32 mouse cellular contexts compared by ENCODE assay signal in the genomic region with DNA sequence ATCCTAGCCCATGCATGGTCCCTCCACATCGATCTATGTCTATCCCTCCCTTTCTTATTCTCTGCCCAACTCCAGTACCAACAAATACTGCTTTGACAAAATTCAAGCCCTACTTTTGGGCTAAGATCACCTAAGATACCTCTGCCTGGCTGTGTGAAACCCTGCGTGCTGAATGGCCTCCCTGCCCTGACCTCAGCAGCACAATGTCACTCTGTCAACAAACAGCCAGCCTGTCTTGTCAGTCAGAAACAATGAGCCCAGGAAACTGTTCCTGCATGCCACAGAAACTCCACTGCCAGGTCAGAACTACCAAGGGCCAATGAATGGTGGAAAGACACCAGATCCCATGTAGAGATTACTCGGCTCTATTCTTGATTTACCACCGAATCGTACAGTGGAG. TPM values are rescaled to one million over a fixed set of nuclear protein-coding genes. Genes with fewer than 3 reads are reported as not detected.
DNase-seq lines count a peak whose midpoint lies in the region; ATAC-seq and TF ChIP-seq lines count a peak whose summit lies in the region.
"Had no signal": no experiment of that assay in that cellular context is flagged by ENCODE, and none has a peak within 500 bp of the region (broad histone marks: within the 10 kb centered on the region; RNA-seq: fewer than 3 reads in every experiment).

No protein-coding gene starts in this region.

- H3K4me2 ChIP-seq in forebrain, postnatal 0 days (ENCODE audit: low read depth) = no peak overlapping the region
- peak overlapping the region; percentile 45; the same call in 1 of the 2 replicates for H3K4me2 ChIP-seq in heart, embryonic 13.5 days
- no peak overlapping the region for H3K4me2 ChIP-seq in midbrain, embryonic 11.5 days
- no peak overlapping the region for H3K4me2 ChIP-seq in midbrain, embryonic 13.5 days (replicated peaks)
- H3K4me2 ChIP-seq: embryonic facial prominence, embryonic 12.5 days; forebrain, embryonic 15.5 days; hindbrain, embryonic 14.5 days; neural tube, embryonic 12.5 days had no signal

- no peaks in the 10 kb centered on the region for H3K27me3 ChIP-seq in forebrain, embryonic 10.5 days (ENCODE audit: poor library complexity, severe bottlenecking)
- no peaks in the 10 kb centered on the region for H3K27me3 ChIP-seq in forebrain, postnatal 0 days (ENCODE audit: insufficient read depth, low read length)
- no peaks in the 10 kb centered on the region for H3K27me3 ChIP-seq in heart, embryonic 13.5 days (replicated peaks)
- no peaks in the 10 kb centered on the region for H3K27me3 ChIP-seq in midbrain, embryonic 11.5 days (ENCODE audit: control insufficient read depth, insufficient read depth, low read length)
- no peaks in the 10 kb centered on the region for H3K27me3 ChIP-seq in midbrain, embryonic 13.5 days
- H3K27me3 ChIP-seq: embryonic facial prominence, embryonic 12.5 days; forebrain, embryonic 15.5 days; liver, embryonic 12.5 days; neural tube, embryonic 12.5 days; Patski had no signal

- WGBS in forebrain, embryonic 10.5 days = 45% methylated on average over 5 of the region's 5 CpGs
- 51% methylated on average over 5 of the region's 5 CpGs for WGBS in forebrain, postnatal 0 days
- WGBS in heart, embryonic 13.5 days = 43% methylated on average over 5 of the region's 5 CpGs
- 30% methylated on average over 5 of the region's 5 CpGs for WGBS in midbrain, embryonic 11.5 days
- 37% methylated on average over 5 of the region's 5 CpGs for WGBS in midbrain, embryonic 13.5 days

- peaks cover 23% of the 10 kb centered on the region for H3K4me1 ChIP-seq in forebrain, embryonic 10.5 days
- H3K4me1 ChIP-seq in forebrain, postnatal 0 days (ENCODE audit: insufficient read depth) = no peaks in the 10 kb centered on the region
- peaks cover 15% of the 10 kb centered on the region for H3K4me1 ChIP-seq in heart, embryonic 13.5 days
- H3K4me1 ChIP-seq in midbrain, embryonic 11.5 days (ENCODE audit: control insufficient read depth, insufficient read depth, low read length) = peaks cover 19% of the 10 kb centered on the region
- peaks cover 17% of the 10 kb centered on the region for H3K4me1 ChIP-seq in midbrain, embryonic 13.5 days (replicated peaks)
- H3K4me1 ChIP-seq: forebrain, embryonic 15.5 days had no signal

- no peak for TF ChIP-seq CTCF in forebrain, postnatal 0 days (IDR thresholded peaks at IDR 0.05; ENCODE audit: low read depth)

- H3K9me3 ChIP-seq in forebrain, embryonic 10.5 days = no peaks in the 10 kb centered on the region
- no peaks in the 10 kb centered on the region for H3K9me3 ChIP-seq in forebrain, postnatal 0 days (ENCODE audit: low read length)
- H3K9me3 ChIP-seq in heart, embryonic 13.5 days = no peaks in the 10 kb centered on the region
- no peaks in the 10 kb centered on the region for H3K9me3 ChIP-seq in midbrain, embryonic 11.5 days (ENCODE audit: control insufficient read depth, low read length)
- no peaks in the 10 kb centered on the region for H3K9me3 ChIP-seq in midbrain, embryonic 13.5 days
- H3K9me3 ChIP-seq: embryonic facial prominence, embryonic 12.5 days; forebrain, embryonic 15.5 days; liver, embryonic 12.5 days; neural tube, embryonic 12.5 days had no signal

- H3K9ac ChIP-seq in forebrain, postnatal 0 days = no peak overlapping the region
- no peak overlapping the region for H3K9ac ChIP-seq in heart, embryonic 13.5 days
- H3K9ac ChIP-seq in midbrain, embryonic 11.5 days (ENCODE audit: low read length) = no peak overlapping the region
- H3K9ac ChIP-seq in midbrain, embryonic 13.5 days (replicated peaks) = no peak overlapping the region
- H3K9ac ChIP-seq: embryonic facial prominence, embryonic 12.5 days; forebrain, embryonic 15.5 days; hindbrain, embryonic 14.5 days; liver, embryonic 12.5 days; neural tube, embryonic 12.5 days had no signal

- peaks cover 25% of the 10 kb centered on the region for H3K36me3 ChIP-seq in forebrain, embryonic 10.5 days (replicated peaks)
- H3K36me3 ChIP-seq in forebrain, postnatal 0 days (ENCODE audit: insufficient read depth) = no peaks in the 10 kb centered on the region
- H3K36me3 ChIP-seq in heart, embryonic 13.5 days = no peaks in the 10 kb centered on the region
- peaks cover 3% of the 10 kb centered on the region; the same call in 1 of the 2 replicates for H3K36me3 ChIP-seq in midbrain, embryonic 11.5 days (ENCODE audit: control insufficient read depth, insufficient read depth, low read length)
- peaks cover 5% of the 10 kb centered on the region; the same call in 1 of the 2 replicates for H3K36me3 ChIP-seq in midbrain, embryonic 13.5 days
- H3K36me3 ChIP-seq: embryonic facial prominence, embryonic 12.5 days; forebrain, embryonic 15.5 days; liver, embryonic 12.5 days; neural tube, embryonic 12.5 days had no signal

- H3K4me3 ChIP-seq in forebrain, embryonic 10.5 days = no peak overlapping the region
- no peak overlapping the region for H3K4me3 ChIP-seq in forebrain, postnatal 0 days (ENCODE audit: low read depth, low read length)
- no peak overlapping the region for H3K4me3 ChIP-seq in heart, embryonic 13.5 days
- H3K4me3 ChIP-seq in midbrain, embryonic 11.5 days (ENCODE audit: low read depth, low read length) = no peak overlapping the region
- no peak overlapping the region for H3K4me3 ChIP-seq in midbrain, embryonic 13.5 days (replicated peaks)
- H3K4me3 ChIP-seq: embryonic facial prominence, embryonic 12.5 days; forebrain, embryonic 15.5 days; liver, embryonic 12.5 days; myocyte; neural tube, embryonic 12.5 days had no signal

- peak overlapping the region; percentile 70 for H3K27ac ChIP-seq in forebrain, embryonic 10.5 days
- no peak overlapping the region for H3K27ac ChIP-seq in forebrain, postnatal 0 days (ENCODE audit: low read depth, low read length)
- no peak overlapping the region; the same call in 1 of the 2 replicates for H3K27ac ChIP-seq in heart, embryonic 13.5 days (replicated peaks)
- H3K27ac ChIP-seq in midbrain, embryonic 11.5 days (ENCODE audit: low read depth, low read length) = no peak overlapping the region
- no peak overlapping the region for H3K27ac ChIP-seq in midbrain, embryonic 13.5 days
- H3K27ac ChIP-seq: embryonic facial prominence, embryonic 12.5 days; forebrain, embryonic 15.5 days; hindbrain, embryonic 14.5 days; liver, embryonic 12.5 days; macrophage; neural tube, embryonic 12.5 days had no signal

- no peak for DNase-seq in forebrain, embryonic 10.5 days (ENCODE audit: extremely low spot score, low spot score)
- no peak for DNase-seq in forebrain, postnatal 0 days
- no peak for DNase-seq in heart, postnatal 4 days
- peak; percentile 88 for DNase-seq in midbrain, embryonic 11.5 days (ENCODE audit: low spot score, missing footprints)
- DNase-seq in frontal cortex, postnatal 25 days (ENCODE audit: low spot score in 2 of 2) = no peak
- DNase-seq: adrenal gland, postnatal 14 days; cerebellum, adult 11 months; cerebellum, adult 9-10 months; cerebellum, postnatal 36 days; gastrocnemius, postnatal 10 days; kidney, adult 9 months; kidney, postnatal 10 days; layer of hippocampus, postnatal 36 days; left cerebral cortex, postnatal 4 days; lung, adult 2 months; lung, postnatal 10 days; thymus, adult 2 months; thymus, postnatal 36 days had no signal

- ATAC-seq in forebrain, postnatal 0 days = no peak
- ATAC-seq in heart, embryonic 13.5 days (ENCODE audit: extremely low read depth, insufficient number of reproducible peaks, low FRiP score, low TSS enrichment) = no peak
- peak; percentile 54; the same call in 1 of the 2 replicates for ATAC-seq in midbrain, embryonic 11.5 days (ENCODE audit: low FRiP score)
- no peak for ATAC-seq in midbrain, embryonic 13.5 days
- ATAC-seq: forebrain, embryonic 15.5 days; intestine, postnatal 0 days; Patski had no signal

RNA-seq across cellular contexts. Expression of gene Lrp2, which starts 55.7 kb away (rescaled TPM):
- 3.3 TPM in 2 replicates for polyA plus RNA-seq in forebrain, embryonic 10.5 days (2016; fragmentation: Nextera tagmentation; extraction: Ambion mirVana)
- 0.62 and 1.3 TPM in 2 replicates for total RNA-seq in forebrain, postnatal 0 days (2014; rRNA removed)
- 0.04 and 0.15 TPM in 2 replicates for polyA plus RNA-seq in forebrain, postnatal 0 days (2015; fragmentation: Nextera tagmentation; extraction: Ambion mirVana)
- polyA plus RNA-seq in heart, embryonic 13.5 days (2015; fragmentation: Nextera tagmentation; extraction: Ambion mirVana) = 0.45 and 0.57 TPM in 2 replicates
- 1 to 10 TPM; 1.2 TPM for total RNA-seq in heart, postnatal 4 days (2021)
- polyA plus RNA-seq in midbrain, embryonic 11.5 days (2014; fragmentation: Nextera tagmentation; extraction: Ambion mirVana) = 5.0 and 5.6 TPM in 2 replicates
- 2.2 and 3.7 TPM in 2 replicates for polyA plus RNA-seq in midbrain, embryonic 13.5 days (2015; fragmentation: Nextera tagmentation; extraction: Ambion mirVana)
- total RNA-seq: granulocyte monocyte progenitor cell, adult 5-6 weeks; megakaryocyte-erythroid progenitor cell, adult 5-6 weeks; MEL had no signal
- polyA plus RNA-seq: macrophage had no signal
